Mouse (Mus musculus): ENCODE measurements around the gene Bicra.

DNA sequence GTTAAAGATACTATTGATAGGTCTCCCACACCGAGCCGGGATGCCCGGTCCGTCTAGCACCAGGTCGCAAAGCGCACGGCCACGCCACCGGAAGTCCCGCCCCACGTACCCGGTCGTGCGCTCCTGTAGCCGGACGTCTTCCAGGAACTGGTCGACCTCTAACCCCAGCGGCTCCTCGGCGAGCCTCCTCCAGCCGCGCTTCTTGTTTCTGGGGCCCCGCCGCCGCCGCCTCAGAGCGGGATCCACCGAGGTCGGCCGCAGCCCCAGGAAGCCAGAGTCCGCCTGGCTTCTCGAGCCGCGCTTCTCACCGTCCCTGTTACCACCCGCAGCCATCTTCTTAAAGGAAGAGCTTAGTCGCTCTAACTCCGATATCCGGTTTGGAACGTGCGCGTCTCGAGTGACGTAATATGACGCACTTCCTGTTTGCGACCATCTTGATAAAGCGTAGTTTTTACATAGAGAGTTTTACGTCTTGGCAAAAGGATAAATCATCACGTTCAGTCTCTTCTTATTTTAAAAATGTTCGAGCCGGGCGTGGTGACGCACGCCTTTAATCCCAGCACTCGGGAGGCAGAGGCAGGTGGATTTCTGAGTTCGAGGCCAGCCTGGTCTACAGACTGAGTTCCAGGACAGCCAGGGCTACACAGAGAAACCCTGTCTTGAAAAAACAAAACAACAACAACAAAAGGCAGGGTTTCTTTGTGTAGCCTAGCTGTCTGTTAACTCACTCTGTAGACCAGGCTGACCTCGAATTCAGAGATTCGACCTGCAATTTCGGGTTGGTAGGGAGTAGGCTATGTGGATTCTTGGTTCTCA, 101.8 kb downstream of the Bicra start, which contains the start of gene Nop53:
- TF ChIP-seq CTCF (IDR thresholded peaks at IDR 0.05; ENCODE audit: low read depth, low read length) = no peak
- no peak for TF ChIP-seq POLR2AphosphoS5 (IDR thresholded peaks at IDR 0.05; ENCODE audit: insufficient replicate concordance, low read depth, low read length)
- no peak for TF ChIP-seq TAL1 (conservative IDR thresholded peaks at IDR 0.05; ENCODE audit: low read depth, low read length)
- TF ChIP-seq GATA1 (IDR thresholded peaks at IDR 0.05; ENCODE audit: borderline replicate concordance, low read length) = no peak
- TF ChIP-seq GATA2 (IDR thresholded peaks at IDR 0.05; ENCODE audit: borderline replicate concordance, low read depth, low read length) = no peak
